Mouse (Mus musculus) embryonic facial prominence, embryonic 10.5 days (tissue): ENCODE data around the gene Mmrn1. TPM values are rescaled to one million over a fixed set of nuclear protein-coding genes. Genes with fewer than 3 reads are reported as not detected.

ENCODE experiments used
- DNase-seq: peaks from one replicate; pipeline ENCODE4 v3.0.0-alpha.2; 2017; ENCODE audit warnings: low spot score
- H3K27ac ChIP-seq: fragments of 300-500 bp; sonication (generic); replicated peaks from 2 replicates; pipeline ENCODE4 v1.5.1; 2016; ENCODE audit warnings: mild to moderate bottlenecking
- H3K27me3 ChIP-seq: fragments of 300-500 bp; sonication (generic); replicated peaks from 2 replicates; pipeline ENCODE4 v1.6.1; 2016; ENCODE audit warnings: low read depth, mild to moderate bottlenecking; ENCODE audit not compliant: poor library complexity, severe bottlenecking
- H3K36me3 ChIP-seq: fragments of 300-500 bp; sonication (generic); replicated peaks from 2 replicates; pipeline ENCODE4 v1.6.1; 2016; ENCODE audit warnings: mild to moderate bottlenecking, moderate library complexity
- H3K4me1 ChIP-seq: fragments of 300-500 bp; sonication (generic); 2 replicates; pipeline ENCODE4 v1.6.1; 2016
- H3K4me3 ChIP-seq: fragments of 300-500 bp; sonication (generic); 2 replicates; pipeline ENCODE4 v1.5.1; 2016; ENCODE audit warnings: mild to moderate bottlenecking, moderate library complexity
- H3K9me3 ChIP-seq: fragments of 300-500 bp; sonication (generic); 2 replicates; pipeline ENCODE4 v1.6.1; 2016; ENCODE audit warnings: mild to moderate bottlenecking
- WGBS: fragments of 180-500 bp; shearing (Covaris S2); methylation state at CpG from one replicate; pipeline ENCODE4 v1.1.7; 2016; 5-methylcytosine and 5-hydroxymethylcytosine counted together
- polyA plus RNA-seq: library from polyadenylated mRNA; unstranded; fragments of >200 nt; fragmentation: Nextera tagmentation; extraction: Ambion mirVana; gene quantifications from 2 replicates; pipeline ENCODE4 v1.2.1, GENCODE M21; 2016

The Mmrn1 gene
- polyA plus RNA-seq, 1 experiment from 2014 or later = 5.3 TPM

- Histone ChIP-seq H3K9me3 (no peaks in the 10 kb centered on the region), H3K27me3 (no peaks in the 10 kb centered on the region), H3K36me3 (no peaks in the 10 kb centered on the region), H3K27ac (no peak overlapping the region), H3K4me1 (no peaks in the 10 kb centered on the region), H3K4me3 (no peak overlapping the region)
- DNase-seq = no peak
- WGBS = 78% methylated on average over 1 of the region's 1 CpGs
Measured at GRCm38 (mm10) chr6:60963726-60964125, 39.0 kb downstream of the Mmrn1 start.

- no peak overlapping the region for H3K27ac ChIP-seq
- H3K27me3 ChIP-seq = no peaks in the 10 kb centered on the region
- 84% methylated on average over 4 of the region's 4 CpGs for WGBS
- H3K4me3 ChIP-seq = no peak overlapping the region
- H3K9me3 ChIP-seq = no peaks in the 10 kb centered on the region
- DNase-seq = no peak
- no peaks in the 10 kb centered on the region for H3K36me3 ChIP-seq
- no peaks in the 10 kb centered on the region for H3K4me1 ChIP-seq
Measured at GRCm38 (mm10) chr6:60966931-60967330, 42.2 kb downstream of the Mmrn1 start.

- 83% methylated on average over 6 of the region's 6 CpGs for whole genome bisulfite sequencing
- Histone ChIP-seq H3K36me3 (no peaks in the 10 kb centered on the region), H3K9me3 (no peaks in the 10 kb centered on the region), H3K4me1 (no peaks in the 10 kb centered on the region), H3K4me3 (no peak overlapping the region), H3K27me3 (no peaks in the 10 kb centered on the region), H3K27ac (no peak overlapping the region)
- DNase-seq = no peak
Measured at GRCm38 (mm10) chr6:60969407-60969806, 44.6 kb downstream of the Mmrn1 start.

- Histone ChIP-seq H3K36me3 (no peaks in the 10 kb centered on the region), H3K4me1 (no peaks in the 10 kb centered on the region), H3K9me3 (no peaks in the 10 kb centered on the region), H3K27ac (no peak overlapping the region), H3K27me3 (no peaks in the 10 kb centered on the region), H3K4me3 (no peak overlapping the region)
- no peak for DNase-seq
- 81% methylated on average over 2 of the region's 2 CpGs for WGBS
Measured at GRCm38 (mm10) chr6:60970811-60971210, 46.0 kb downstream of the Mmrn1 start.

GRCm38 (mm10) chr6:60978610-60979009 lies 53.8 kb downstream of the Mmrn1 start:
- H3K9me3 ChIP-seq = no peaks in the 10 kb centered on the region
- DNase-seq = no peak
- no peaks in the 10 kb centered on the region for H3K27me3 ChIP-seq
- H3K4me3 ChIP-seq = no peak overlapping the region
- 71% methylated on average over 1 of the region's 1 CpGs for WGBS
- no peak overlapping the region for H3K27ac ChIP-seq
- no peaks in the 10 kb centered on the region for H3K4me1 ChIP-seq
- no peaks in the 10 kb centered on the region for H3K36me3 ChIP-seq

GRCm38 (mm10) chr6:60979039-60979438 lies 54.3 kb downstream of the Mmrn1 start:
- Histone ChIP-seq H3K27me3 (no peaks in the 10 kb centered on the region), H3K4me3 (no peak overlapping the region), H3K4me1 (no peaks in the 10 kb centered on the region), H3K27ac (no peak overlapping the region), H3K9me3 (no peaks in the 10 kb centered on the region), H3K36me3 (no peaks in the 10 kb centered on the region)
- 92% methylated on average over 2 of the region's 2 CpGs for WGBS
- no peak for DNase-seq

GRCm38 (mm10) chr6:60984360-60984759 lies 59.6 kb downstream of the Mmrn1 start:
- Histone ChIP-seq H3K9me3 (no peaks in the 10 kb centered on the region), H3K36me3 (no peaks in the 10 kb centered on the region), H3K4me3 (no peak overlapping the region), H3K27ac (no peak overlapping the region), H3K27me3 (no peaks in the 10 kb centered on the region), H3K4me1 (no peaks in the 10 kb centered on the region)
- DNase-seq = no peak
- 78% methylated on average over 1 of the region's 1 CpGs for WGBS

- H3K36me3 ChIP-seq = no peaks in the 10 kb centered on the region
- H3K27me3 ChIP-seq = no peaks in the 10 kb centered on the region
- no peak overlapping the region for H3K4me3 ChIP-seq
- DNase-seq = no peak
- no peaks in the 10 kb centered on the region for H3K9me3 ChIP-seq
- no peak overlapping the region for H3K27ac ChIP-seq
- WGBS = 46% methylated on average over 2 of the region's 2 CpGs
- H3K4me1 ChIP-seq = no peaks in the 10 kb centered on the region
Measured at GRCm38 (mm10) chr6:60985919-60986318, 61.1 kb downstream of the Mmrn1 start.

- 90% methylated on average over 11 of the region's 11 CpGs for WGBS
- Histone ChIP-seq H3K9me3 (no peaks in the 10 kb centered on the region), H3K27me3 (no peaks in the 10 kb centered on the region), H3K4me3 (no peak overlapping the region), H3K4me1 (no peaks in the 10 kb centered on the region), H3K27ac (no peak overlapping the region), H3K36me3 (no peaks in the 10 kb centered on the region)
- no peak for DNase-seq
Measured at GRCm38 (mm10) chr6:60986914-60987313, 62.1 kb downstream of the Mmrn1 start.

GRCm38 (mm10) chr6:60987804-60988203 lies 63.0 kb downstream of the Mmrn1 start:
- no peak overlapping the region for H3K27ac ChIP-seq
- 91% methylated on average over 3 of the region's 3 CpGs for WGBS
- no peak for DNase-seq
- H3K4me1 ChIP-seq = no peaks in the 10 kb centered on the region
- no peak overlapping the region for H3K4me3 ChIP-seq
- H3K9me3 ChIP-seq = no peaks in the 10 kb centered on the region
- H3K27me3 ChIP-seq = no peaks in the 10 kb centered on the region
- H3K36me3 ChIP-seq = no peaks in the 10 kb centered on the region

GRCm38 (mm10) chr6:60992366-60992765 lies 67.6 kb downstream of the Mmrn1 start:
- Histone ChIP-seq H3K9me3 (no peaks in the 10 kb centered on the region), H3K27me3 (no peaks in the 10 kb centered on the region), H3K27ac (no peak overlapping the region), H3K4me1 (peaks cover 9% of the 10 kb centered on the region), H3K36me3 (no peaks in the 10 kb centered on the region), H3K4me3 (no peak overlapping the region)
- DNase-seq = no peak
- WGBS = 91% methylated on average over 1 of the region's 1 CpGs

- Histone ChIP-seq H3K27ac (no peak overlapping the region), H3K4me3 (no peak overlapping the region), H3K9me3 (no peaks in the 10 kb centered on the region), H3K27me3 (no peaks in the 10 kb centered on the region), H3K36me3 (no peaks in the 10 kb centered on the region), H3K4me1 (peaks cover 9% of the 10 kb centered on the region)
- no peak for DNase-seq
- 67% methylated on average over 4 of the region's 4 CpGs for WGBS
Measured at GRCm38 (mm10) chr6:60993386-60994108, 68.8 kb downstream of the Mmrn1 start.

- Histone ChIP-seq H3K4me3 (no peak overlapping the region), H3K36me3 (no peaks in the 10 kb centered on the region), H3K9me3 (no peaks in the 10 kb centered on the region), H3K27ac (no peak overlapping the region), H3K27me3 (no peaks in the 10 kb centered on the region), H3K4me1 (peaks cover 9% of the 10 kb centered on the region)
- no peak for DNase-seq
- 21% methylated on average over 6 of the region's 6 CpGs for WGBS
Measured at GRCm38 (mm10) chr6:60994114-60994513, 69.3 kb downstream of the Mmrn1 start.
